Mouse (Mus musculus) embryonic facial prominence, embryonic 10.5 days (tissue): ENCODE measurements around the gene Bhmt. TPM values are rescaled to one million over a fixed set of nuclear protein-coding genes. Genes with fewer than 3 reads are reported as not detected.
A peak's percentile ranks its signal among the peaks of the same experiment; 100 is the strongest.

Experiments
- DNase-seq: peaks from one replicate; pipeline ENCODE4 v3.0.0-alpha.2; 2017; ENCODE audit warnings: low spot score
- H3K27ac ChIP-seq: fragments of 300-500 bp; sonication (generic); replicated peaks from 2 replicates; pipeline ENCODE4 v1.5.1; 2016; ENCODE audit warnings: mild to moderate bottlenecking
- H3K27me3 ChIP-seq: fragments of 300-500 bp; sonication (generic); replicated peaks from 2 replicates; pipeline ENCODE4 v1.6.1; 2016; ENCODE audit warnings: low read depth, mild to moderate bottlenecking; ENCODE audit not compliant: poor library complexity, severe bottlenecking
- H3K36me3 ChIP-seq: fragments of 300-500 bp; sonication (generic); replicated peaks from 2 replicates; pipeline ENCODE4 v1.6.1; 2016; ENCODE audit warnings: mild to moderate bottlenecking, moderate library complexity
- H3K4me1 ChIP-seq: fragments of 300-500 bp; sonication (generic); 2 replicates; pipeline ENCODE4 v1.6.1; 2016
- H3K4me3 ChIP-seq: fragments of 300-500 bp; sonication (generic); 2 replicates; pipeline ENCODE4 v1.5.1; 2016; ENCODE audit warnings: mild to moderate bottlenecking, moderate library complexity
- H3K9me3 ChIP-seq: fragments of 300-500 bp; sonication (generic); 2 replicates; pipeline ENCODE4 v1.6.1; 2016; ENCODE audit warnings: mild to moderate bottlenecking
- WGBS: fragments of 180-500 bp; shearing (Covaris S2); methylation state at CpG from one replicate; pipeline ENCODE4 v1.1.7; 2016; 5-methylcytosine and 5-hydroxymethylcytosine counted together
- polyA plus RNA-seq: library from polyadenylated mRNA; unstranded; fragments of >200 nt; fragmentation: Nextera tagmentation; extraction: Ambion mirVana; gene quantifications from 2 replicates; pipeline ENCODE4 v1.2.1, GENCODE M21; 2016

The Bhmt gene
- polyA plus RNA-seq, 1 experiment from 2014 or later = not detected

DNA sequence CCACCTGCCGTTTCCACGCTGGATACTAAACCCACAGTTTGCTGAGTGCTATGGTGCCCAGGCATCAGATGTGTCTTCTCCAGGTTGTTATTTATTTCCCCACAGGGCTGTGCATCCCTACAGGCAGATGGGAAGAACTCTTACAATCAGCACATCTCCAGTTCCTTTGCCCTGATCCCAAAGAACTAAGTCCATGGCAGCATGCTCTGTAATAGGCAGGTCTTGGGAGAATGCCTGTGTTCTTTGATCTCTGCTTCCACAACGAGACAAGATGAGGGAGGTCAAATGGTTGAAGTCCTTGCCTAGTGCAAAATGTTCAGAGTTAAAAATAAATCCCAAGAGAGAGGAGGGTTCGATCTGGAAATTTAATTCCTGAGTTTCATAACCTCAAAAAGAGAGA is 1.9 kb upstream of the Bhmt start:
- no peak for DNase-seq
- no peak overlapping the region for H3K27ac ChIP-seq
- no peaks in the 10 kb centered on the region for H3K9me3 ChIP-seq
- H3K4me1 ChIP-seq = peaks cover 10% of the 10 kb centered on the region; the same call in 1 of the 2 replicates
- H3K36me3 ChIP-seq = no peaks in the 10 kb centered on the region
- no peaks in the 10 kb centered on the region for H3K27me3 ChIP-seq
- WGBS = 75% methylated on average over 4 of the region's 4 CpGs
- H3K4me3 ChIP-seq = no peak overlapping the region

DNA sequence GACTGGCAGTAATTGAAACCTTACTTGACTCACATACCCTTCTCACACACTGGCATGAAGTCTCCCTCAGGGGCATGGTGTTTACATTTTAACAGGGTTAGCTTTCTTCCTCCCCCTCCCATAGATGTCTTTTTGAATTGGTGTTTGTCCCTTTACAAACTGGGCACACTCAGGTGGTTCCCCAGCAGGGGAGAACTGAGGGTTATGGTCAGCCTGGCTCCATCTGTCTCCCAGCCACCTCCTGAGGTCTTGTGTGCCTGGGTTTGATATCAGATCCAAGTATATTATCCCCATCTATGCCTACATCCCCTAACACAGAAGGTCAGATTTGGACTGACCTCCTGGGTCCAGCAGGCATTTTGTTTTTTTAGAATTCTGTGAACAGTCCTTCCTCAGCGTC is 1.2 kb downstream of the Bhmt start:
- no peak for DNase-seq
- Histone ChIP-seq H3K36me3 (no peaks in the 10 kb centered on the region), H3K9me3 (no peaks in the 10 kb centered on the region), H3K4me3 (no peak overlapping the region), H3K27ac (no peak overlapping the region), H3K4me1 (peaks cover 10% of the 10 kb centered on the region; the same call in 1 of the 2 replicates), H3K27me3 (no peaks in the 10 kb centered on the region)
- WGBS = 70% methylated on average over 1 of the region's 1 CpGs

DNA sequence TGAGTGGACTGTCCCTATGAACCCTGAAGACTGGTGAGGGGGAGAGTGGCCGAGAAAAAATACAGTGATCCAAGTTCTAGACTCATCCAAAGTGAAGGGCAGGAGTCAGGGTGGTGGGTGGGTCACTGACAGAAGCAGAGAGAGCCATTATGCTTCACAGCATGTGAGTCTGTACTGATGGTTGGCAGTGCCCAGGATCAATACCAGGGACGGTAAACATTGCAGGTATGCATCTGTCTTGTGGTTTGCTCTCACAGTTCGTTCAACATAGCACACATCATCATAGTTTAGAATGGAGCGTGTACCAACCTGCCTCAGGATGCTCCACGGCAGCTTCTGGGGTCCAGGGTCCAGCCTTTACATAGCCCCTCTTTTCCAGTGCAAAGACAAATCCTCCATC is 4.8 kb downstream of the Bhmt start:
- DNase-seq = no peak
- Histone ChIP-seq H3K4me3 (no peak overlapping the region), H3K9me3 (no peaks in the 10 kb centered on the region), H3K27ac (no peak overlapping the region), H3K4me1 (peaks cover 23% of the 10 kb centered on the region), H3K27me3 (no peaks in the 10 kb centered on the region), H3K36me3 (no peaks in the 10 kb centered on the region)
- WGBS = 84% methylated on average over 5 of the region's 5 CpGs

DNA sequence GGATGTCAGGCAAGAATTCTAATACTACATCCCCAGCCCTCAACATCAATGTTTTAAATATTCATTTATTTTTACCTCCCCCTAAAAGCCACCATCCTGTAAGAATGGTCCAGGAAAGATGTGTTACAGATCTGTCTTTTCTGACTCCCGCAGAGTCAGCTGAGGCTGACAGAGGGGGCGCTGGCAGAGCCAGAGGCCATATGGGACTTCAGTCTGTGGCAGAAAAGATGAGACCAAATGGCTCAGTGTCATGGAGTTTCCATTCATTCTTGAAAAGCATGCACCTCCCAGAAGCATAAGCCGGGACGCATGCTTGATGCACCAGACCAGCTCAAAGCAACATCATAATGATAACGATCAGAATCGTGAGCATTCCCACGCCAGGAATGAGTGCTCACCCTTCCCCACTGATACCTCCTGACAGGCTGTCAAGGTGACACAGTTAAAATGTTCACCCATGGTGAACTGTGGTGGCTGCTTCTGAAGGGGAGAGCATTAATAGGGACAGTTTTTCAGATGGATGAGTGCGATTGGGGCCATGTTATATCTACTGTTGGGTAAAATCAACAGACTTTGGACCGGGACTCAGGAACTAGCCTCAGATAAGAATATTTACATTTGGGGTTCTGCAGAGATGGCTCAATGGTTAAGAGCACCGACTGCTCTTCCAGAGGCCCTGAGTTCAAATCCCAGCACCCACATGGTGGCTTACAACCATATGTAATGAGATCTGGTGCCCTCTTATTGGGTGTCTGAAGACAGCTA is 6.6 kb downstream of the Bhmt start:
- H3K27me3 ChIP-seq = no peaks in the 10 kb centered on the region
- no peaks in the 10 kb centered on the region for H3K36me3 ChIP-seq
- H3K9me3 ChIP-seq = no peaks in the 10 kb centered on the region
- WGBS = 88% methylated on average over 10 of the region's 10 CpGs
- DNase-seq = no peak
- H3K4me3 ChIP-seq = no peak overlapping the region
- peaks cover 12% of the 10 kb centered on the region for H3K4me1 ChIP-seq
- no peak overlapping the region for H3K27ac ChIP-seq

DNA sequence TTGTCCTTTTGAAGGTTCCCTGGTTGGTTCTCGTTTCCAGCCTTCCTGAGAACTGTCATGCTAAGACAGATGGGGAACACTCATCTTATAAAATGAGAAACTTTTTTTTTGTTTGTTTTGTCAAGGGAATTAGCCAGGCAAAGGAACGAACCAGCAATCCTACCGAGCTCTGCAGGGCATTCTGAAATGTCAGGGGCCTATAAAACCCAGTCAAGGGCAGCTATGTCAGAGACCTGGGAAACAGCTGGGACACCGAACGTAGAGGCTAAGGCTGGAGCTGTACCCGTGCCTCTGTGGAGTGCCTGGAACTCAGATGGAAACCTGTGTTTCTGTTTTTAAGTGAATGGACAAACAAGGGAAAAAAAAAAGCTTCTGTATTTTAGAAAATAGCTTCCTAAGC is 8.9 kb downstream of the Bhmt start:
- no peak overlapping the region for H3K27ac ChIP-seq
- DNase-seq = no peak
- H3K4me1 ChIP-seq = peaks cover 12% of the 10 kb centered on the region
- H3K4me3 ChIP-seq = no peak overlapping the region
- H3K9me3 ChIP-seq = no peaks in the 10 kb centered on the region
- H3K27me3 ChIP-seq = no peaks in the 10 kb centered on the region
- WGBS = 35% methylated on average over 6 of the region's 6 CpGs
- H3K36me3 ChIP-seq = no peaks in the 10 kb centered on the region

DNA sequence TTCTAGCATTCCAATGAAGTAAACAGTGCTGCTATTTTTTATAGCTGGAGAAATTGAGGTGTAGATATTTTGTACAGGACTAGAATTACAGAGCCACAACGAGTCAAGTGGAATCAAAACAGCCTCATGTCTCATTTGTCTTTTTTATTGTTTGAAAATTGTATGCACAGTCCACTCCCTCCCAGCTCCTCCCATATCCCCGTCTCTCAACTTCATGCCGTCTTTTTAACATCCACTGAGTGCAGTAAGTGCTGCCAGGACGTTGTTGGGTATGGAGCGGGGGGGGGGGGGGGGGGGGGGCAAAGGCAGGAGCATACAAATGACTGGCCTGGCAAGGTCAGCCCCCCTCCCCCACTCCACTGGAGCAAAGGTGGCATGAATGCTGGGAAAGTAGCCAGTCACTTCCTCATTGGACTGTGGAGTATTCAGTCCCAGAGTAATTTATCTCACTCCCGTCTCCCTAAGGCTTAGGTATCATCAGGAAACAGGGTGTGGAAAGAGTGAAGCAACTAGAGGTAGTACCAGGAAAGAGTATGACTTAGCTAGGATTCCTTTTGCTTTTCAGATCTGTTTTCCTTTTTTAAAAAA is 23.3 kb downstream of the Bhmt start:
- Histone ChIP-seq H3K4me3 (no peak overlapping the region), H3K4me1 (no peaks in the 10 kb centered on the region), H3K27ac (no peak overlapping the region), H3K36me3 (no peaks in the 10 kb centered on the region), H3K27me3 (no peaks in the 10 kb centered on the region), H3K9me3 (no peaks in the 10 kb centered on the region)
- WGBS = 65% methylated on average over 6 of the region's 6 CpGs
- no peak for DNase-seq

DNA sequence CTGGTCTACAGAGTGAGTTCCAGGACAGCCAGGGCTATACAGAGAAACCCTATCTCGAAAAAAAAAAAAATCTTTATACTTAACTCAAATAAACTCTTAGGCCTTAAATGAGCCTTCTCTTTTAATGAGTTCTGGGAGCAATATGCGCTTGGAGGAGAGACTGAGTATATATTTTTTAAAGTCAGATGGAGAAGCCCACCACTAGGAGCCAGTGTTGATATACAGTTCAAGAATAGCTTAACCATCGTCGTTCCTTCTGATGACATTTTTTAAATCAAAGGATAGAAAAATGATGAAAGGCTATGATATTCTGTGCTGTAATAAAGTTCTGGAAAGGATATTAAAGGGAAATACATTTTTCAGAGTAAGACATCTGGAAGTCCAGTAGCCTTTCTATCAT is 24.0 kb downstream of the Bhmt start:
- WGBS = 83% methylated on average over 4 of the region's 4 CpGs
- no peaks in the 10 kb centered on the region for H3K36me3 ChIP-seq
- H3K4me1 ChIP-seq = no peaks in the 10 kb centered on the region
- no peak for DNase-seq
- H3K27me3 ChIP-seq = no peaks in the 10 kb centered on the region
- no peaks in the 10 kb centered on the region for H3K9me3 ChIP-seq
- H3K27ac ChIP-seq = no peak overlapping the region
- H3K4me3 ChIP-seq = no peak overlapping the region

DNA sequence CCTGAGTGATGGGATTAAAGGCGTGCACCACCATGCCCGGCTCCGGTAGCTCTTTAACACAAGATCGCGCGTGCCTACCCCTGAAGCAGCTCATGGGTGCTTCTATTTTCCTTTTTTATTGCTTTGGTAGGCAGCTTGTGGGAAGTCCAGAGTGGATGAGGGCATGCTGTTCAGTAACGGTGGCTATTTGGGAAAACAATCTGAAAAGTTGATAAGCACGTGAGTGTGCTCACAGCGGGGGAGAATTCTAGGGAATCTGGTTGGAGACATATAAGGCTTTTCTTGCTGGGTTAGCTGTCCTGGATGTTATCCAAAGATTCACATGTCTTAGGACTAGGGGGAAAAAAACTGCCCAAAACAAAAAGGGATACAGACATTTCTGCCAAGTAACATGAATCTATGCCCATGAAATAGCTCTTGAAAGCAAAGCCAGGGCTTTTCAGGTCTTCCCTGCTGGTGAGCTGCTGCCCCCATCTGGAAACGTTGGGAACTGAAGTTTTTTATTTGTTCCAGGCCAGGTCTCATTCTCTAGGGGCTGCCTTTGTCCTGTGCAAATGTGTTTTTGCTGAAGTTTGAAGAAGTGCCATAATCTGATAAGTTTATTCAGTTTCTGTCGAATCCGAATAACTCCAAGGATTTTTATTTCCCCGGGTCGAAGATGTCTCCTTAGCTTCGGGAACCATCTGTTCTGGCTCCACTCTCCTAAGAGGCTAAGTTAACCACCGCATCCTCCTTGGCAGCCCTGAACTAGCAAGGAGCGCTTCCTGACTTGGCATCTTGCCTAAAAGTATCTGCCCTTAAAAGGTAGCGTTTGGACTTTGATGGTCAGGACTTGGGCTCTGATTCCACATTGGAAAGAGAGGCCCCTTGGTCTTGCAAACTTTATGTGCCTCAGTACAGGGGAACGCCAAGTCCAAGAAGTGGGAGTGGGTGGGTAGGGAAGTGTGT is 24.8 kb downstream of the Bhmt start:
- Histone ChIP-seq H3K36me3 (no peaks in the 10 kb centered on the region), H3K4me3 (no peak overlapping the region), H3K4me1 (no peaks in the 10 kb centered on the region), H3K9me3 (no peaks in the 10 kb centered on the region), H3K27me3 (no peaks in the 10 kb centered on the region), H3K27ac (no peak overlapping the region)
- 65% methylated on average over 19 of the region's 19 CpGs for WGBS
- peak; percentile 73 for DNase-seq

DNA sequence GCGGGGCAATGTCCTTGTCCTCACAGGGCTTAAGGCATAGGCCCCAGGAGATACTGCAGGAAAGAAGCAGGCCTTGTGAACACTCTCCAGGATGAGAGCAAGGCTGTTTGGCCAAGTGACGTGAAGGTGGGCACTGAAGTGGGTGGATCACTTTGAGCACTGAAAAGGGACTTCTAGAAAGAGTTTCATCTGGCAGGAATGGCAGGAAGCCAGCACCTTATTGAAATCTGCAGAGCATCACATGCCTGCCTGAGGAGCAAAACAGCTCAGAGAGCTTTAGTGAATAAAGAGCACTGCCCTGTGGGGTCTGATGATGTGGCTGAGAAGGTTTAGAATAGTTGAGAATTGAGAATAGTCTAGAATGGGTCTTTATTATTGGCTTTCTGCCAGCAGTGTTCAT is 29.3 kb downstream of the Bhmt start:
- H3K27ac ChIP-seq = no peak overlapping the region
- DNase-seq = no peak
- H3K36me3 ChIP-seq = no peaks in the 10 kb centered on the region
- WGBS = 88% methylated on average over 2 of the region's 2 CpGs
- H3K27me3 ChIP-seq = no peaks in the 10 kb centered on the region
- H3K4me3 ChIP-seq = no peak overlapping the region
- no peaks in the 10 kb centered on the region for H3K9me3 ChIP-seq
- no peaks in the 10 kb centered on the region for H3K4me1 ChIP-seq

DNA sequence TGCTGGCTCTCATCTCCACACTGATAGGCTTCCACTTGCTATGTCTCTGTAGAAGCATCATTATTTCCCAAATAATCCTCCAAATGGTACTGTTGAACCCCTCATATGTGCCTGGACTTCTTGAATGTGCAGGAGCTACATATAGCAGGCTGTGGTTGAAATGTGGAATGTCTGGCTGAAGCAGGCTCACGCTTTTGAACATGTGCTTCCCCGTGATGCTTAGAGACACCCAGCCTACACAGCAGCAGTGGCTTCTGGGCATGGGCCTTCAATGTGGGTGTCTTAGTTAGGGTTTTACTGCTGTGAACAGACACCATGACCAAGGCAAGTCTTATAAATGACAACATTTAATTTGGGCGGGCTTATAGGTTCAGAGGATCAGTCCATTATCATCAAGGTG is 30.1 kb downstream of the Bhmt start:
- no peaks in the 10 kb centered on the region for H3K27me3 ChIP-seq
- no peaks in the 10 kb centered on the region for H3K4me1 ChIP-seq
- WGBS = 95% methylated on average over 3 of the region's 3 CpGs
- H3K4me3 ChIP-seq = no peak overlapping the region
- no peak overlapping the region for H3K27ac ChIP-seq
- no peaks in the 10 kb centered on the region for H3K9me3 ChIP-seq
- DNase-seq = no peak
- H3K36me3 ChIP-seq = no peaks in the 10 kb centered on the region

DNA sequence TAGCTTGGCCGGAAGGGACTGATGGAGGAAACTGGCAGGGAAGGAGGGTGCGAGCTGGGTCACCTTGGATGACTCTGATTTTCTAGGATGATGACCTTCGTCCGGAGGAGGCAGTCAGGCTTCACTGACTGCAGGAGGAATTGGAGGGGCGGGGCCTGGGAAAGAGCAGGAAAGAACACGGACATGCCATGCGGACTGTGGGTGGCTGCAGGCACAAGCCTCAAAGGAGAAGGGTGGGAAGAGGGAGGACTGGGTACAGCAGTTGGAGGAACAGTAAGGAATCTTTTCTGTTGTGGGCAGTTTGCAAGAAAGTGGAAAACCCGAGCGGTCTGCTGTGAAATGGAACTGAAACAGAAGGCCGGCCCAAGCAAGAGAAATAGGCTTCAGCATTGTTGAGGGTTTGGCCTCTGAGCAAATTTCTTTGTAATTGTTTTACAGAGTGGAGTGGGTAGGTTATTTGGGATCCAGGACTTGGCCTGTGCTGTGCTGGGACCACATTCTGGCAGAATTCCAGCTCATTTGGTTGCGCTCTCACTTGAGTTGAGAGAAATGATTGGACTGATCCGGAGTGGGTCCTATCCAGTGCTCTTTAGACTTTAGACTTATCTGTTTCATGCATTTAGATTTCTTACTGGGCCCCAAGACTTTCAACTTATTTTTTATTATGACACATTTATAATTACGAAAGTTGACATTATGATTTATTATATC is 30.7 kb downstream of the Bhmt start:
- Histone ChIP-seq H3K4me3 (no peak overlapping the region), H3K27ac (no peak overlapping the region), H3K36me3 (no peaks in the 10 kb centered on the region), H3K27me3 (no peaks in the 10 kb centered on the region), H3K9me3 (no peaks in the 10 kb centered on the region), H3K4me1 (0 out of 2 replicates have a peak, but pooled peaks cover 1% of the 10 kb centered on the region)
- no peak for DNase-seq
- WGBS = 79% methylated on average over 13 of the region's 13 CpGs

DNA sequence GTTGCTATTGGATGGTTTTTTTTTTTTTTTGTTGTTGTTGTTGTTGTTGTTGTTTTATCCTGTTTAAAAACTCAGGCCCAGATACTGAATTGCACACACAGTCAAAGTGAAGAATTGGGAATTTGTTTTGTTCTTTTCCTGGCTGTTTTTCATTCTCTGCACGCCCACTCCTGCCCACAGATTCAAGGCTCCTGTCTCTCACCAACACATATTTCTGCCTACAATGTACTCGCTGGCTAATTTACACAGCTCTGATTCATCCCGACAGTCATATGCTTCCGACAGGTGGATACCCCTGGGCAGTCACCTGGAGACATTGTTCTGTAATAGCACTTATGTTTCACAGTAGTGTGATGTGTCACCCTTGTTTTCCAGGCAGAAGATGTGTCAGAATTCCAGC is 33.1 kb downstream of the Bhmt start:
- Histone ChIP-seq H3K27ac (no peak overlapping the region), H3K4me3 (no peak overlapping the region), H3K27me3 (no peaks in the 10 kb centered on the region), H3K36me3 (no peaks in the 10 kb centered on the region), H3K9me3 (no peaks in the 10 kb centered on the region), H3K4me1 (0 out of 2 replicates have a peak, but pooled peaks cover 6% of the 10 kb centered on the region)
- no peak for DNase-seq
- WGBS = 81% methylated on average over 4 of the region's 4 CpGs
